Mouse (Mus musculus) megakaryocyte, adult 5-6 weeks (primary cell): Measurements from ENCODE around the gene Klf16. TPM values are rescaled to one million over a fixed set of nuclear protein-coding genes. Genes with fewer than 3 reads are reported as not detected.
"Not testable (repeated sequence)": the region's sequence is repeated elsewhere in the genome, so short reads cannot be mapped to it uniquely, and the experiment has no call there.

ENCODE experiments used
- ATAC-seq: 2 replicates; pipeline ENCODE4 v1.8.0; 2016; ENCODE audit warnings: mild to moderate bottlenecking, inconsistent platforms; ENCODE audit not compliant: poor library complexity, severe bottlenecking
- total RNA-seq, 2 experiments: library from RNA; stranded (forward) in 1 of 2; stranded (reverse) in 1 of 2; fragments of 153-499, 151-499 nt in 1 of 2; fragments of 221-1000, 200-1000 nt in 1 of 2; gene quantifications; 2 replicates each; pipeline versions ENCODE4 v1.2.3 to v1.2.4; 2015 to 2017

The Klf16 gene
- total RNA-seq, 2 experiments from 2014 or later: 2.6 to 3.9 TPM

GRCm38 (mm10) chr10:80606737-80607350, 29.7 kb upstream of the Klf16 start:
- ATAC-seq: no peak

GRCm38 (mm10) chr10:80606306-80606705, 29.2 kb upstream of the Klf16 start:
- ATAC-seq: no peak

- not testable (repeated sequence) for ATAC-seq
These were observed 28.6 kb upstream of the Klf16 start, which contains the start of gene Gm49322 for GRCm38 (mm10) chr10:80605721-80606120. Gene Gm49322 (plus strand): TSS chr10:80606021.

GRCm38 (mm10) chr10:80604988-80605387, 27.9 kb upstream of the Klf16 start:
- ATAC-seq: no peak

- ATAC-seq: no peak
These were observed 26.9 kb upstream of the Klf16 start for GRCm38 (mm10) chr10:80604001-80604509.

- no peak for ATAC-seq
These were observed 26.2 kb upstream of the Klf16 start for GRCm38 (mm10) chr10:80603364-80603763.

GRCm38 (mm10) chr10:80602698-80603325, 25.7 kb upstream of the Klf16 start, which contains the start of the genes Scamp4 and Adat3:
Gene Scamp4 (plus strand): TSS chr10:80602872.
Gene Adat3 (plus strand): TSS chr10:80602880.
- ATAC-seq: peak; percentile 97

GRCm38 (mm10) chr10:80596318-80596717, 19.2 kb upstream of the Klf16 start:
- ATAC-seq: no peak

GRCm38 (mm10) chr10:80589879-80590854, 13.0 kb upstream of the Klf16 start, which contains the start of gene Abhd17a:
Gene Abhd17a (minus strand): TSS chr10:80590341.
- peak; percentile 96 for ATAC-seq

GRCm38 (mm10) chr10:80589127-80589878, 12.2 kb upstream of the Klf16 start:
- ATAC-seq: peak; percentile 20; the same call in 1 of the 2 replicates

- ATAC-seq: no peak
These were observed 10.2 kb upstream of the Klf16 start for GRCm38 (mm10) chr10:80587305-80587657.

GRCm38 (mm10) chr10:80586407-80587304, 9.5 kb upstream of the Klf16 start:
- no peak for ATAC-seq

- no peak for ATAC-seq
These were observed 8.5 kb upstream of the Klf16 start for GRCm38 (mm10) chr10:80585581-80585980.

GRCm38 (mm10) chr10:80584642-80585552, 7.8 kb upstream of the Klf16 start:
- no peak for ATAC-seq

GRCm38 (mm10) chr10:80584045-80584488, 6.9 kb upstream of the Klf16 start:
- ATAC-seq: no peak

GRCm38 (mm10) chr10:80583047-80583446, 5.9 kb upstream of the Klf16 start:
- ATAC-seq: no peak

- 0 out of 2 replicates have a peak, but pooled peaks have one; percentile 17 for ATAC-seq
These were observed 1.8 kb upstream of the Klf16 start for GRCm38 (mm10) chr10:80578911-80579310.

GRCm38 (mm10) chr10:80578131-80578750, 1.1 kb upstream of the Klf16 start:
- ATAC-seq: peak; percentile 66
